Mouse (Mus musculus): Measurements from ENCODE around the gene Tmem11. TPM values are rescaled to one million over a fixed set of nuclear protein-coding genes. Genes with fewer than 3 reads are reported as not detected.

Tmem11 gene
- 62.0 and 66.9 TPM in 2 replicates for polyA plus RNA-seq (2012; rRNA removed)

GRCm38 (mm10) chr11:60878675-60879294 lies at the start of gene Tmem11:
TSS of gene Tmem11 (minus strand) at chr11:60879272.

GRCm38 (mm10) chr11:60914491-60914890 lies 35.4 kb upstream of the Tmem11 start, which contains the start of gene Natd1:
TSS of gene Natd1 (minus strand) at chr11:60914750.

GRCm38 (mm10) chr11:60830433-60831052 lies 48.5 kb downstream of the Tmem11 start, which contains the start of gene Dhrs7b:
TSS of gene Dhrs7b (plus strand) at chr11:60830631.

Other genes with a start within 250 kb of the Tmem11 start
- 67.8 and 72.7 TPM in 2 replicates for gene Llgl1, start 179.5 kb downstream of the Tmem11 start, polyA plus RNA-seq (2012; rRNA removed)
- 152 and 161 TPM in 2 replicates for gene Flii, start 152.0 kb downstream of the Tmem11 start, polyA plus RNA-seq (2012; rRNA removed)
- gene Mief2, start 150.9 kb downstream of the Tmem11 start, polyA plus RNA-seq (2012; rRNA removed): 26.7 and 28.2 TPM in 2 replicates
- 7.4 and 8.2 TPM in 2 replicates for gene Top3a, start 101.9 kb downstream of the Tmem11 start, polyA plus RNA-seq (2012; rRNA removed)
- gene Smcr8, start 101.7 kb downstream of the Tmem11 start, polyA plus RNA-seq (2012; rRNA removed): 9.8 and 10.1 TPM in 2 replicates
- 4.2 and 6.5 TPM in 2 replicates for gene Shmt1, start 67.6 kb downstream of the Tmem11 start, polyA plus RNA-seq (2012; rRNA removed)
- gene Dhrs7b, start 48.6 kb downstream of the Tmem11 start, polyA plus RNA-seq (2012; rRNA removed): 17.2 and 17.9 TPM in 2 replicates
- 29.0 and 31.0 TPM in 2 replicates for gene Natd1, start 35.5 kb upstream of the Tmem11 start, polyA plus RNA-seq (2012; rRNA removed)
- 13.3 and 14.5 TPM in 2 replicates for gene Map2k3, start 52.8 kb upstream of the Tmem11 start, polyA plus RNA-seq (2012; rRNA removed)
- 8.8 and 9.4 TPM in 2 replicates for gene Kcnj12, start 143.3 kb upstream of the Tmem11 start, polyA plus RNA-seq (2012; rRNA removed)
- 1.4 and 1.9 TPM in 2 replicates for gene Tnfrsf13b, start 247.5 kb upstream of the Tmem11 start, polyA plus RNA-seq (2012; rRNA removed)